Mouse (Mus musculus) midbrain, embryonic 11.5 days (tissue): ENCODE results near the gene Prune2. TPM values are rescaled to one million over a fixed set of nuclear protein-coding genes. Genes with fewer than 3 reads are reported as not detected.

Experiments
- ATAC-seq: fragments of 200-750 bp; cut with Nextera tagmentation; 2 replicates; pipeline ENCODE4 v1.8.0; 2017; ENCODE audit warnings: moderate TSS enrichment, moderate library complexity; ENCODE audit not compliant: low FRiP score
- DNase-seq: peaks from one replicate; pipeline ENCODE4 v3.0.0; 2015; ENCODE audit warnings: low spot score; ENCODE audit errors: missing footprints
- H3K27ac ChIP-seq: fragments of 300-500 bp; sonication (generic); 2 replicates; pipeline ENCODE4 v1.5.1; 2014; ENCODE audit warnings: low read depth, low read length
- H3K27me3 ChIP-seq: fragments of 300-500 bp; sonication (generic); 2 replicates; pipeline ENCODE4 v1.6.1; 2014; ENCODE audit warnings: mild to moderate bottlenecking, low read length, moderate library complexity, mixed read lengths; ENCODE audit not compliant: control insufficient read depth, insufficient read depth
- H3K36me3 ChIP-seq: fragments of 300-500 bp; sonication (generic); 2 replicates; pipeline ENCODE4 v1.6.1; 2014; ENCODE audit warnings: mild to moderate bottlenecking, low read length, moderate library complexity, mixed read lengths; ENCODE audit not compliant: control insufficient read depth, insufficient read depth
- H3K4me1 ChIP-seq: fragments of 300-500 bp; sonication (generic); 2 replicates; pipeline ENCODE4 v1.6.1; 2014; ENCODE audit warnings: low read length; ENCODE audit not compliant: control insufficient read depth, insufficient read depth
- H3K4me2 ChIP-seq: fragments of 300-500 bp; sonication (generic); 2 replicates; pipeline ENCODE4 v1.6.1; 2014; ENCODE audit warnings: mild to moderate bottlenecking, moderate library complexity
- H3K4me3 ChIP-seq: fragments of 300-500 bp; sonication (generic); 2 replicates; pipeline ENCODE4 v1.5.1; 2014; ENCODE audit warnings: low read depth, low read length
- H3K9ac ChIP-seq: fragments of 300-500 bp; sonication (generic); 2 replicates; pipeline ENCODE4 v1.6.1; 2014; ENCODE audit warnings: low read length
- H3K9me3 ChIP-seq: fragments of 300-500 bp; sonication (generic); 2 replicates; pipeline ENCODE4 v1.6.1; 2016; ENCODE audit warnings: low read length; ENCODE audit not compliant: control insufficient read depth
- WGBS: fragments of 180-500 bp; shearing (Covaris S2); extraction: QIAGEN DNeasy Blood & Tissue Kit; methylation state at CpG from one replicate; pipeline ENCODE4 v1.1.7; 2014; 5-methylcytosine and 5-hydroxymethylcytosine counted together
- polyA plus RNA-seq: library from polyadenylated mRNA; unstranded; fragments of >200 nt; fragmentation: Nextera tagmentation; extraction: Ambion mirVana; gene quantifications from 2 replicates; pipeline ENCODE4 v1.2.1, GENCODE M21; 2014

Gene Prune2
- polyA plus RNA-seq, 1 experiment from 2014 or later = 1.6 TPM

GRCm38 (mm10) chr19:16955231-16955612 lies 696 bp upstream of the Prune2 start:
- Histone ChIP-seq H3K36me3 (no peaks in the 10 kb centered on the region), H3K4me3 (no peak overlapping the region), H3K4me1 (peaks cover 7% of the 10 kb centered on the region), H3K27me3 (no peaks in the 10 kb centered on the region), H3K27ac (no peak overlapping the region), H3K9ac (no peak overlapping the region), H3K9me3 (no peaks in the 10 kb centered on the region), H3K4me2 (peak overlapping the region; percentile 92)
- DNase-seq = peak; percentile 85
- 63% methylated on average over 9 of the region's 9 CpGs for WGBS
- no peak for ATAC-seq

- Histone ChIP-seq H3K27me3 (no peaks in the 10 kb centered on the region), H3K4me1 (peaks cover 7% of the 10 kb centered on the region), H3K4me3 (peak overlapping the region; percentile 43), H3K4me2 (peak overlapping the region; percentile 92), H3K9me3 (no peaks in the 10 kb centered on the region), H3K27ac (no peak overlapping the region), H3K36me3 (no peaks in the 10 kb centered on the region), H3K9ac (peak overlapping the region; percentile 41; the same call in 1 of the 2 replicates)
- ATAC-seq (peak; percentile 17; the same call in 1 of the 2 replicates), DNase-seq (peak; percentile 88)
- WGBS = 1% methylated on average over 7 of the region's 7 CpGs
Measured at GRCm38 (mm10) chr19:16956319-16956718, 401 bp downstream of the Prune2 start.

- ATAC-seq = no peak
- DNase-seq = no peak
- Histone ChIP-seq H3K9me3 (no peaks in the 10 kb centered on the region), H3K4me3 (no peak overlapping the region), H3K36me3 (no peaks in the 10 kb centered on the region; the same call in 1 of the 2 replicates), H3K9ac (no peak overlapping the region), H3K4me2 (no peak overlapping the region), H3K4me1 (peaks cover 7% of the 10 kb centered on the region), H3K27ac (no peak overlapping the region), H3K27me3 (no peaks in the 10 kb centered on the region)
- 88% methylated on average over 4 of the region's 4 CpGs for WGBS
Measured at GRCm38 (mm10) chr19:16959051-16959450, 3.1 kb downstream of the Prune2 start.

GRCm38 (mm10) chr19:16959551-16959950 lies 3.6 kb downstream of the Prune2 start:
- DNase-seq (no peak), ATAC-seq (no peak)
- no peak overlapping the region for H3K4me2 ChIP-seq
- peaks cover 7% of the 10 kb centered on the region for H3K4me1 ChIP-seq
- WGBS = 74% methylated on average over 8 of the region's 8 CpGs
- H3K9ac ChIP-seq = no peak overlapping the region
- H3K36me3 ChIP-seq = no peaks in the 10 kb centered on the region; the same call in 1 of the 2 replicates
- no peaks in the 10 kb centered on the region for H3K27me3 ChIP-seq
- H3K27ac ChIP-seq = no peak overlapping the region
- no peaks in the 10 kb centered on the region for H3K9me3 ChIP-seq
- H3K4me3 ChIP-seq = no peak overlapping the region

- Histone ChIP-seq H3K36me3 (no peaks in the 10 kb centered on the region; the same call in 1 of the 2 replicates), H3K9ac (no peak overlapping the region), H3K27me3 (no peaks in the 10 kb centered on the region), H3K4me1 (peaks cover 2% of the 10 kb centered on the region; the same call in 1 of the 2 replicates), H3K4me2 (no peak overlapping the region), H3K4me3 (no peak overlapping the region), H3K9me3 (no peaks in the 10 kb centered on the region), H3K27ac (no peak overlapping the region)
- DNase-seq (no peak), ATAC-seq (no peak)
- 92% methylated on average over 3 of the region's 3 CpGs for WGBS
Measured at GRCm38 (mm10) chr19:16961036-16961435, 5.1 kb downstream of the Prune2 start.

DNA sequence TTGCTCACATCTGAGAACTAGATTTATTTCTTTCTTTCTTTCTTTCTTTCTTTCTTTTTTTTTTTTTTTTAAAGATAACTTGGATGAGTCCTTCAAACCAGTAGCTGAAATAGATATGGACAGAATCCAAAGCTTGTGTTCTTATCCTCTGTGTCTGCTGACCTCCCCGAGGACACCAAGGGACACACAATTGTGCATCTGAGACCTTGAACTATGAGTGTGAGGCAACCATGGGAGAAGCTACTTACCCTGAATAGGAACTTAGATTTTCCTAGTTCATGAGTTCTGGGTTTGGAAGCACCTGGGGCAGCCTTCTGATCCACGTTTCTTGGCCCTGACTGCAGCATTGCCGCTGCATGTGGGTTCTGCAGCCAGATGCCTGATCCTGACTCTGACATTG lies 7.3 kb downstream of the Prune2 start:
- 87% methylated on average over 3 of the region's 3 CpGs for WGBS
- Histone ChIP-seq H3K4me3 (no peak overlapping the region), H3K27me3 (no peaks in the 10 kb centered on the region), H3K36me3 (no peaks in the 10 kb centered on the region; the same call in 1 of the 2 replicates), H3K9me3 (no peaks in the 10 kb centered on the region), H3K4me2 (no peak overlapping the region), H3K9ac (no peak overlapping the region), H3K4me1 (no peaks in the 10 kb centered on the region), H3K27ac (no peak overlapping the region)
- DNase-seq (no peak), ATAC-seq (no peak)

- 81% methylated on average over 5 of the region's 5 CpGs for WGBS
- Histone ChIP-seq H3K9ac (no peak overlapping the region), H3K27ac (no peak overlapping the region), H3K4me1 (no peaks in the 10 kb centered on the region), H3K4me3 (no peak overlapping the region), H3K36me3 (no peaks in the 10 kb centered on the region), H3K9me3 (no peaks in the 10 kb centered on the region), H3K4me2 (no peak overlapping the region), H3K27me3 (no peaks in the 10 kb centered on the region)
- ATAC-seq (no peak), DNase-seq (no peak)
Measured at GRCm38 (mm10) chr19:16968768-16969167, 12.8 kb downstream of the Prune2 start.

DNA sequence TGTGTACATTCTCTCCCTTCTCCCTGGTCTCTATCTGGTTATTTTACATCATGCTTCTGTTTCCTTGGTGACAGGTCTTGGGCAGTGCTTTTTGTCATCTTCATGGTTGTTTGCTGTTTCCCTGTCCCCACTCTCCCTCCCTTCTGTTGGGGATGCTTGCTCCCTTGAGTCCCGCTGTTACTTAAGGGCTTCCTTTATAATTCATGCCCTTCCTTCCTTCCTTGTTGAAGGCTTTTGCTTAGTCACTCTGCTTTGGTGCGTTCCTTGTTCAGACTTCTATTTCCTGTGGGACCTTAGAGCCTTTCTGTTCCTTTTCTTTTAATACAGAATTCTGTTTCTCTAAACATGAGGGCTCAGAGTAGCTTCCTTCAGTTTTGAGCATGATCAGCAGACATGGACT lies 14.7 kb downstream of the Prune2 start:
- H3K36me3 ChIP-seq = no peaks in the 10 kb centered on the region
- H3K9me3 ChIP-seq = no peaks in the 10 kb centered on the region
- no peak overlapping the region for H3K4me3 ChIP-seq
- WGBS = 69% methylated on average over 2 of the region's 2 CpGs
- H3K4me1 ChIP-seq = no peaks in the 10 kb centered on the region
- DNase-seq = no peak
- no peak for ATAC-seq
- no peak overlapping the region for H3K27ac ChIP-seq
- no peak overlapping the region for H3K4me2 ChIP-seq
- no peaks in the 10 kb centered on the region for H3K27me3 ChIP-seq
- H3K9ac ChIP-seq = no peak overlapping the region

DNA sequence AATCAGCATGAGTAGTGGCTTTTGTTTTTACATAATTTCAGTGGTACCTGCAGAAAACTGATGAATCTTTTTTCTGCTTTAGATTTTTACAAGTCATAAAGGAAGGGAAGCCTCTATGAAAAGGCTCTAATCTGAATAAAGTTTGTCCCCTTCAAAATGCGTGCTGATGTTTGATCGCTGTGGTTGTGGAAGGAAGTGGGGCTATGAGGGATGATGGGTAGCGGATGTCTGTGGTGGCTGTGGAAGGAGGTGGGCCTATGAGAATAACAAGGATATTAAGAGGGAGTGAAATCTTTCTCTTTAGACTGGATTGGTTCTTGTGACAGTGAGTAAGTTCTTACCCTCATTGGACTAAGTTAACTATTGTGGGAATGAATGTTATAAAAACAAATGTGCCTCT lies 23.0 kb downstream of the Prune2 start:
- H3K9ac ChIP-seq = no peak overlapping the region
- H3K4me1 ChIP-seq = no peaks in the 10 kb centered on the region
- 91% methylated on average over 3 of the region's 3 CpGs for WGBS
- no peak for DNase-seq
- H3K27me3 ChIP-seq = no peaks in the 10 kb centered on the region
- no peak for ATAC-seq
- no peak overlapping the region for H3K4me3 ChIP-seq
- no peak overlapping the region for H3K27ac ChIP-seq
- no peaks in the 10 kb centered on the region for H3K9me3 ChIP-seq
- H3K36me3 ChIP-seq = no peaks in the 10 kb centered on the region
- H3K4me2 ChIP-seq = no peak overlapping the region

GRCm38 (mm10) chr19:16981743-16982142 lies 25.8 kb downstream of the Prune2 start:
- no peak overlapping the region for H3K27ac ChIP-seq
- H3K4me3 ChIP-seq = no peak overlapping the region
- no peaks in the 10 kb centered on the region for H3K4me1 ChIP-seq
- 86% methylated on average over 4 of the region's 4 CpGs for WGBS
- no peak for ATAC-seq
- no peak for DNase-seq
- no peak overlapping the region for H3K4me2 ChIP-seq
- H3K27me3 ChIP-seq = no peaks in the 10 kb centered on the region
- no peaks in the 10 kb centered on the region for H3K9me3 ChIP-seq
- no peak overlapping the region for H3K9ac ChIP-seq
- no peaks in the 10 kb centered on the region for H3K36me3 ChIP-seq
